Mouse (Mus musculus) CH12.LX (cell line): ENCODE results near the gene Myo1h. TPM values are rescaled to one million over a fixed set of nuclear protein-coding genes. Genes with fewer than 3 reads are reported as not detected.

Experiments
- DNase-seq: peaks from one replicate; pipeline ENCODE4 v3.0.0-alpha.2; 2013; ENCODE audit errors: extremely low read depth
- H3K27ac ChIP-seq: 2 replicates; pipeline ENCODE4 v1.5.1; 2012; ENCODE audit warnings: low read depth, mild to moderate bottlenecking, control low read depth, moderate library complexity; ENCODE audit not compliant: insufficient read depth
- H3K27me3 ChIP-seq: replicated peaks from 2 replicates; pipeline ENCODE3; 2012; ENCODE audit warnings: inconsistent platforms
- H3K36me3 ChIP-seq, 2 experiments: replicated peaks in 1 of 2; 2 replicates each; pipeline versions ENCODE3 to v1.6.1; 2012; ENCODE audit warnings: inconsistent platforms in 1 of 2, low read length in 1 of 2, mild to moderate bottlenecking in 1 of 2, mixed read lengths in 1 of 2, moderate library complexity in 1 of 2; ENCODE audit not compliant: control insufficient read depth in 1 of 2, insufficient read depth in 1 of 2
- H3K4me1 ChIP-seq, 2 experiments: 2 replicates each; pipeline ENCODE4 v1.6.1; 2012; ENCODE audit warnings: inconsistent platforms in 1 of 2, moderate library complexity in 1 of 2; ENCODE audit not compliant: insufficient read depth in 2 of 2, control insufficient read depth in 1 of 2
- H3K4me2 ChIP-seq: 2 replicates; pipeline ENCODE4 v1.6.1; 2012; ENCODE audit warnings: low read depth, mild to moderate bottlenecking, control low read depth; ENCODE audit not compliant: poor library complexity, insufficient read depth, severe bottlenecking
- H3K4me3 ChIP-seq, 3 experiments: fragments of 150-350 bp in 1 of 3; sonication (generic) in 1 of 3; replicated peaks in 1 of 3; 2 replicates each; pipeline versions ENCODE3 to v1.5.1; 2011 to 2012; ENCODE audit warnings: low read depth in 2 of 3, low read length in 2 of 3, mild to moderate bottlenecking in 2 of 3, moderate library complexity in 2 of 3, control low read depth in 1 of 3, improper control_type of control experiment in 1 of 3, inconsistent platforms in 1 of 3, mixed read lengths in 1 of 3; ENCODE audit not compliant: poor library complexity in 1 of 3
- H3K79me2 ChIP-seq: replicated peaks from 2 replicates; pipeline ENCODE4 v1.6.1; 2012; ENCODE audit warnings: mild to moderate bottlenecking, moderate library complexity; ENCODE audit not compliant: control insufficient read depth, poor library complexity, insufficient read depth, severe bottlenecking; ENCODE audit errors: extremely low read depth
- H3K9ac ChIP-seq: 2 replicates; pipeline ENCODE4 v1.6.1; 2012; ENCODE audit warnings: low read depth, mild to moderate bottlenecking, control low read depth, moderate library complexity; ENCODE audit not compliant: insufficient read depth
- H3K9me3 ChIP-seq: replicated peaks from 2 replicates; pipeline ENCODE3; 2012; ENCODE audit warnings: low read length, inconsistent platforms, mixed read lengths
- CHD1 ChIP-seq: IDR thresholded peaks from 2 replicates; pipeline ENCODE4 v1.6.1; 2012; ENCODE audit warnings: low read depth, low read length, improper control_type of control experiment, inconsistent platforms
- ELF1 ChIP-seq: IDR thresholded peaks from 2 replicates; pipeline ENCODE4 v1.6.1; 2014; ENCODE audit warnings: low read depth, mild to moderate bottlenecking, inconsistent platforms, low read length, improper control_type of control experiment
- EP300 ChIP-seq: IDR thresholded peaks from 2 replicates; pipeline ENCODE4 v1.6.1; 2011; ENCODE audit warnings: low read length, improper control_type of control experiment
- ETS1 ChIP-seq: conservative IDR thresholded peaks from 2 replicates; pipeline ENCODE4 v1.6.1; 2012; ENCODE audit warnings: low read depth, mild to moderate bottlenecking, inconsistent platforms, low read length, improper control_type of control experiment, moderate library complexity
- GABPA ChIP-seq: IDR thresholded peaks from 2 replicates; pipeline ENCODE4 v1.6.1; 2012; ENCODE audit warnings: low read depth, low read length, improper control_type of control experiment, inconsistent platforms; ENCODE audit not compliant: insufficient replicate concordance
- IRF4 ChIP-seq: IDR thresholded peaks from 2 replicates; pipeline ENCODE4 v1.6.1; 2014; ENCODE audit warnings: low read depth, mild to moderate bottlenecking, inconsistent platforms, low read length, improper control_type of control experiment
- JUN ChIP-seq: IDR thresholded peaks from 2 replicates; pipeline ENCODE4 v1.6.1; 2011; ENCODE audit warnings: low read depth, mild to moderate bottlenecking, low read length, improper control_type of control experiment, moderate library complexity; ENCODE audit not compliant: insufficient read depth
- KAT2A ChIP-seq: IDR thresholded peaks from 2 replicates; pipeline ENCODE4 v1.6.1; 2012; ENCODE audit warnings: low read length, improper control_type of control experiment, inconsistent platforms; ENCODE audit not compliant: insufficient replicate concordance
- MAX ChIP-seq: IDR thresholded peaks from 2 replicates; pipeline ENCODE4 v1.6.1; 2011; ENCODE audit warnings: low read length, improper control_type of control experiment
- MYC ChIP-seq: IDR thresholded peaks from 2 replicates; pipeline ENCODE4 v1.6.1; 2011; ENCODE audit warnings: low read depth, mild to moderate bottlenecking, improper control_type of control experiment, low read length
- NRF1 ChIP-seq: IDR thresholded peaks from 2 replicates; pipeline ENCODE4 v1.6.1; 2014; ENCODE audit warnings: low read depth, mild to moderate bottlenecking, inconsistent platforms, low read length, improper control_type of control experiment, moderate library complexity
- PAX5 ChIP-seq: IDR thresholded peaks from 2 replicates; pipeline ENCODE4 v1.6.1; 2012; ENCODE audit warnings: low read length, inconsistent platforms, mixed read lengths
- POLR2A ChIP-seq: IDR thresholded peaks from 2 replicates; pipeline ENCODE4 v1.6.1; 2011; ENCODE audit warnings: low read depth, mild to moderate bottlenecking, improper control_type of control experiment, low read length
- POLR2AphosphoS2 ChIP-seq: IDR thresholded peaks from 2 replicates; pipeline ENCODE4 v1.6.1; 2011; ENCODE audit warnings: low read depth, low read length, improper control_type of control experiment
- RAD21 ChIP-seq: IDR thresholded peaks from 2 replicates; pipeline ENCODE4 v1.6.1; 2011; ENCODE audit warnings: low read depth, mild to moderate bottlenecking, low read length, improper control_type of control experiment, moderate library complexity
- RCOR1 ChIP-seq: conservative IDR thresholded peaks from 2 replicates; pipeline ENCODE4 v1.6.1; 2012; ENCODE audit warnings: low read depth, mild to moderate bottlenecking, inconsistent platforms, low read length, improper control_type of control experiment
- SIN3A ChIP-seq: IDR thresholded peaks from 2 replicates; pipeline ENCODE4 v1.6.1; 2012; ENCODE audit warnings: low read length, improper control_type of control experiment, inconsistent platforms
- TBP ChIP-seq: conservative IDR thresholded peaks from 2 replicates; pipeline ENCODE4 v1.6.1; 2011; ENCODE audit warnings: low read depth, low read length, improper control_type of control experiment
- USF1 ChIP-seq: IDR thresholded peaks from 2 replicates; pipeline ENCODE4 v1.6.1; 2014; ENCODE audit warnings: low read depth, mild to moderate bottlenecking, inconsistent platforms, low read length, improper control_type of control experiment
- USF2 ChIP-seq: conservative IDR thresholded peaks from 2 replicates; pipeline ENCODE4 v1.6.1; 2011; ENCODE audit warnings: low read depth, low read length, improper control_type of control experiment
- ZC3H11A ChIP-seq: IDR thresholded peaks from 2 replicates; pipeline ENCODE4 v1.6.1; 2012; ENCODE audit warnings: low read depth, mild to moderate bottlenecking, inconsistent platforms, low read length, improper control_type of control experiment
- ZKSCAN1 ChIP-seq: IDR thresholded peaks from 2 replicates; pipeline ENCODE4 v1.6.1; 2012; ENCODE audit warnings: low read depth, inconsistent platforms, low read length, improper control_type of control experiment, borderline replicate concordance
- ZMIZ1 ChIP-seq: IDR thresholded peaks from 2 replicates; pipeline ENCODE4 v1.6.1; 2012; ENCODE audit warnings: low read depth, mild to moderate bottlenecking, inconsistent platforms, low read length, improper control_type of control experiment
- dilution Hi-C: fragments of 300-500 bp; cut with MboI; formaldehyde crosslinking; loops from 2 replicates; pipeline ENCODE4 v1.14.3; 2020; ENCODE audit warnings: low sequenced_read_pairs; ENCODE audit not compliant: extremely low pct_unique_long_range_greater_than_20kb, extremely low pct_ligation_motif_present
- in situ Hi-C: fragments of 300-500 bp; cut with MboI; formaldehyde crosslinking; loops from 3 replicates; pipeline ENCODE4 v1.14.3; 2019; ENCODE audit warnings: low sequenced_read_pairs, low pct_ligation_motif_present, low pct_unique_long_range_greater_than_20kb, mixed read lengths
- polyA plus RNA-seq: library from polyadenylated mRNA; unstranded; fragments of >175 nt; gene quantifications from 2 replicates; pipeline ENCODE4 v1.2.1, GENCODE M21; 2012; ENCODE audit warnings: low read depth; ENCODE audit not compliant: insufficient read length
- total RNA-seq, 2 experiments: library from RNA; depleted of rRNA; stranded (reverse); fragments of 300-350 nt in 1 of 2; fragments of >200 nt in 1 of 2; gene quantifications; 2 replicates each; pipeline ENCODE4 v1.2.3; 2012 to 2014

Gene Myo1h
- total and polyA plus RNA-seq, 3 experiments = 1.1 to 4.4 (median 1.8) TPM

DNA sequence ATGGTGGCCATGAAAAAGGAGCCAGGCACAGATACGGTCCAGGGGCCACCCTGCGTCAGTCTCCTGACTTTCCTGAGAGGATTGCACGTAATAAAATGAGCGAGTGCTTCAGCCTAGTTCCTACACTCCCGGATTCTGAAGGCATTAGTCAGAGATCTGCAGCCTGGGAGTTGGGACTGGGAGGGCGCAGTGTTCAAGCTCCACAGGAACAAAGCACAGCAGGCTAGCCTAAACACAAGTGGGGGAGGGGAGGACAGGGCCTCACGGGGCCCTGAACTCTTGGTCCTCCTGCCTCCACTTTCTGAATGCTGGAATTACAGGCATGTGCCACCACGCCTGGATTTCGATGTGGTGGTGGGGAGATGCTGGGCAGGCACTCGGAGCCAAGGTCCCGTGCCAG is 83.6 kb downstream of the Myo1h start:
- Histone ChIP-seq H3K27me3 (no peaks in the 10 kb centered on the region), H3K4me1 (peaks cover 0 to under 1% of the 10 kb centered on the region in 2 experiments; a peak in 2 of 4 replicates)

GRCm38 (mm10) chr5:114373174-114373573 is 84.2 kb downstream of the Myo1h start:
- H3K4me1 ChIP-seq = peaks cover 0 to 6% of the 10 kb centered on the region in 2 experiments; a peak in 3 of 4 replicates
- no peak overlapping the region for H3K4me2 ChIP-seq
- H3K9me3 ChIP-seq = no peaks in the 10 kb centered on the region
- no peak for TF ChIP-seq ETS1
- TF ChIP-seq IRF4 = no peak
- no peak for TF ChIP-seq SIN3A
- no peak for TF ChIP-seq RCOR1
- no peak for TF ChIP-seq ZC3H11A
- TF ChIP-seq CHD1 = no peak
- TF ChIP-seq KAT2A = no peak
- no peak for TF ChIP-seq JUN
- TF ChIP-seq POLR2A = no peak
- TF ChIP-seq TBP = no peak
- no peak for TF ChIP-seq RAD21
- no peak for TF ChIP-seq USF2
- no peak for TF ChIP-seq USF1
- no peak for TF ChIP-seq ELF1
- TF ChIP-seq POLR2AphosphoS2 = no peak
- dilution Hi-C loops (no loop called here), in situ Hi-C loops (no loop called here)
- no peak overlapping the region for H3K27ac ChIP-seq
- no peaks in the 10 kb centered on the region; the same call in 1 of the 2 replicates for H3K79me2 ChIP-seq
- no peak for DNase-seq
- no peaks in the 10 kb centered on the region for H3K27me3 ChIP-seq
- H3K9ac ChIP-seq = no peak overlapping the region
- H3K36me3 ChIP-seq = peaks cover 50 to 92% of the 10 kb centered on the region in 2 experiments
- no peak overlapping the region for H3K4me3 ChIP-seq

More for the DNA sequence above, 83.6 kb downstream of the Myo1h start:
- H3K4me2 ChIP-seq = no peak overlapping the region
- no peak overlapping the region for H3K9ac ChIP-seq
- H3K27ac ChIP-seq = no peak overlapping the region
- DNase-seq = no peak
- no peaks in the 10 kb centered on the region for H3K9me3 ChIP-seq
- peaks cover 56 to 97% of the 10 kb centered on the region in 2 experiments for H3K36me3 ChIP-seq
- no peaks in the 10 kb centered on the region; the same call in 1 of the 2 replicates for H3K79me2 ChIP-seq
- in situ Hi-C loops (no loop called here), dilution Hi-C loops (no loop called here)
- no peak overlapping the region for H3K4me3 ChIP-seq
- TF ChIP-seq NRF1 (no peak), RAD21 (no peak), ZKSCAN1 (no peak), TBP (no peak), USF1 (no peak), MYC (no peak), MAX (no peak), ZC3H11A (no peak), GABPA (no peak), EP300 (no peak), PAX5 (no peak), ZMIZ1 (no peak), IRF4 (no peak)
